Mouse (Mus musculus) hindbrain, embryonic 14.5 days (tissue): ENCODE measurements around the gene Stil. TPM values are rescaled to one million over a fixed set of nuclear protein-coding genes. Genes with fewer than 3 reads are reported as not detected.

Experiments
- ATAC-seq: fragments of 200-750 bp; cut with Nextera tagmentation; 2 replicates; pipeline ENCODE4 v1.8.0; 2017; ENCODE audit warnings: moderate number of reproducible peaks, mild to moderate bottlenecking, moderate TSS enrichment, moderate library complexity; ENCODE audit not compliant: low FRiP score
- DNase-seq: peaks from one replicate; pipeline ENCODE4 v3.0.0-alpha.2; 2015; ENCODE audit warnings: low spot score
- H3K27ac ChIP-seq: fragments of 300-500 bp; sonication (generic); 2 replicates; pipeline ENCODE4 v1.5.1; 2014; ENCODE audit warnings: mild to moderate bottlenecking, moderate library complexity
- H3K27me3 ChIP-seq: fragments of 300-500 bp; sonication (generic); 2 replicates; pipeline ENCODE4 v1.6.1; 2014; ENCODE audit warnings: mild to moderate bottlenecking, low read length, mixed read lengths; ENCODE audit not compliant: control insufficient read depth, insufficient read depth
- H3K36me3 ChIP-seq: fragments of 300-500 bp; sonication (generic); replicated peaks from 2 replicates; pipeline ENCODE4 v1.6.1; 2014; ENCODE audit not compliant: control insufficient read depth, insufficient read depth
- H3K4me1 ChIP-seq: fragments of 300-500 bp; sonication (generic); replicated peaks from 2 replicates; pipeline ENCODE4 v1.6.1; 2014; ENCODE audit warnings: antibody characterized with exemption, low read length, mixed read lengths; ENCODE audit not compliant: control insufficient read depth, insufficient read depth
- H3K4me2 ChIP-seq: fragments of 300-500 bp; sonication (generic); replicated peaks from 2 replicates; pipeline ENCODE4 v1.6.1; 2014; ENCODE audit warnings: mild to moderate bottlenecking, moderate library complexity
- H3K4me3 ChIP-seq: fragments of 300-500 bp; sonication (generic); replicated peaks from 2 replicates; pipeline ENCODE4 v1.5.1; 2014; ENCODE audit warnings: mild to moderate bottlenecking, low read length
- H3K9ac ChIP-seq: fragments of 300-500 bp; sonication (generic); 2 replicates; pipeline ENCODE4 v1.6.1; 2014
- H3K9me3 ChIP-seq: fragments of 300-500 bp; sonication (generic); 2 replicates; pipeline ENCODE4 v1.6.1; 2016; ENCODE audit warnings: low read length; ENCODE audit not compliant: control insufficient read depth
- WGBS: fragments of 180-500 bp; shearing (Covaris S2); extraction: QIAGEN DNeasy Blood & Tissue Kit; methylation state at CpG from one replicate; pipeline ENCODE4 v1.1.7; 2014; 5-methylcytosine and 5-hydroxymethylcytosine counted together
- polyA plus RNA-seq: library from polyadenylated mRNA; unstranded; fragments of >200 nt; fragmentation: Nextera tagmentation; extraction: Ambion mirVana; gene quantifications from 2 replicates; pipeline ENCODE4 v1.2.1, GENCODE M21; 2014

Gene Stil
- polyA plus RNA-seq, 1 experiment from 2014 or later = 2.9 TPM

DNA sequence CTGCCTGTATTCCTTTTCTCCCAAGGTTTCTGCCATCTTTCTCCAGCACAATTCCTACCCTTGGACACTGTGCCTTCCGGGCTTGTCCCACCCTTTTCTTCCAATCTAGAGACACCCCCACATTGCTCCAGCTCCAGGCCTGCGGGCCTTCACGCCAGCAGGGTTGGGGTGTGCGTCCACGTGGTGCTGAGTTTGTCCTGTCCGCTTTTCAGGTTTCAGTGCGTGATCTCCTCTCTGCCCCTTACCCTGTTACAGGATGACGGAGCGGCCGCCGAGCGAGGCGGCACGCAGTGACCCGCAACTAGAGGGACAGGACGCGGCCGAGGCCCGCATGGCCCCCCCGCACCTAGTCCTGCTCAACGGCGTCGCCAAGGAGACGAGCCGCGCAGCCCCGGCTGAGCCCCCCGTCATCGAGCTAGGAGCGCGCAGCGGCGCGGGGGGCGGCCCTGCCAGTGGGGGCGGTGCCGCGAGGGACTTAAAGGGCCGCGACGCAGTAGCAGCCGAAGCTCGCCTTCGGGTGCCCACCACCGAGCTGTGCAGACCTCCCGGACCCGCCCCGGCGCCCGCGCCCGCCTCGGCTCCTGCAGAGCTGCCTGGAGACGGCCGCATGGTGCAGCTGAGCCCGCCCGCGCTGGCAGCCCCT is 63.0 kb downstream of the Stil start:
- H3K27ac ChIP-seq = no peak overlapping the region
- no peaks in the 10 kb centered on the region for H3K9me3 ChIP-seq
- WGBS = 2% methylated on average over 40 of the region's 58 CpGs
- peak overlapping the region; percentile 46 for H3K4me3 ChIP-seq
- H3K4me1 ChIP-seq = peaks cover 12% of the 10 kb centered on the region
- H3K27me3 ChIP-seq = peaks cover 88% of the 10 kb centered on the region
- DNase-seq = peak; percentile 41
- H3K4me2 ChIP-seq = peak overlapping the region; percentile 89
- no peaks in the 10 kb centered on the region for H3K36me3 ChIP-seq
- H3K9ac ChIP-seq = peak overlapping the region; percentile 53
- ATAC-seq = peak; percentile 88

DNA sequence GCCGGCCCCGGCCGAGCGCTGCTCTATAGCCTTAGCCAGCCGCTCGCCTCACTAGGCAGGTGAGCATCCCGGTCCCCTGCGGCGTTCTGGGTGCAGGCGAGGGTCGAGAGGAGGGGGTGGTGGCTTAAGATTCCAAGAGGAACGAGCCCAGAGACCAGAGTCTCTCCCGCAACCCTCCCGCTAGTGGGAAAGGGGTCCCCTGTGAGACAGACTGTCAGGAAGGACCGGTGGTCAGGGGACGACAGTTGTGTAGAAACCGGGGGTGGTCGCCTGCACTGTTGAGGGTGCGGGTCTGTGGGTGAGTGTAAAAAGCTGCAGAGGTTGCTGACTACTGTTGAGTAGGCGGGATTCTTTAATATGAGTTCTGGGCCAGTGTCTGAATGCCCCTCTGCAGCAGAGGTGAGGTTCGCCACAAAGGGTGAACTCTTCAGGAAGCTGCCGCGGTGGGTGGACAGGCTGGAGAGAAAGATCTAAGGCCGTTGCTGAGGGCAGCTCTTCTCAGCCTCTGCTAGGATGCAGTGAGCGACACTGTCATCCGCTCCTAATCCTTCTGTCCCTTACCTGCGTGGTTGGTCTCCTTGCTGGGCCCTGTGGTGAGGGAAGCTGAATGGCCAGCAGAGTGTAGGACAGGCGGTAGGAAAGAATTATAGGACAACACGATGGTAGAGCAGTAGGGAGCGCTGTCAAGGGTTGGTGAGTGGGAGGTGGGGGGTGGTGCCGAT is 63.7 kb downstream of the Stil start:
- DNase-seq (no peak), ATAC-seq (no peak)
- peaks cover 89% of the 10 kb centered on the region for H3K27me3 ChIP-seq
- under 1% methylated on average over 30 of the region's 31 CpGs for WGBS
- peak overlapping the region; percentile 53 for H3K9ac ChIP-seq
- H3K9me3 ChIP-seq = no peaks in the 10 kb centered on the region
- H3K27ac ChIP-seq = no peak overlapping the region
- peak overlapping the region; percentile 89 for H3K4me2 ChIP-seq
- no peaks in the 10 kb centered on the region for H3K36me3 ChIP-seq
- H3K4me3 ChIP-seq = peak overlapping the region; percentile 46
- peaks cover 12% of the 10 kb centered on the region for H3K4me1 ChIP-seq

DNA sequence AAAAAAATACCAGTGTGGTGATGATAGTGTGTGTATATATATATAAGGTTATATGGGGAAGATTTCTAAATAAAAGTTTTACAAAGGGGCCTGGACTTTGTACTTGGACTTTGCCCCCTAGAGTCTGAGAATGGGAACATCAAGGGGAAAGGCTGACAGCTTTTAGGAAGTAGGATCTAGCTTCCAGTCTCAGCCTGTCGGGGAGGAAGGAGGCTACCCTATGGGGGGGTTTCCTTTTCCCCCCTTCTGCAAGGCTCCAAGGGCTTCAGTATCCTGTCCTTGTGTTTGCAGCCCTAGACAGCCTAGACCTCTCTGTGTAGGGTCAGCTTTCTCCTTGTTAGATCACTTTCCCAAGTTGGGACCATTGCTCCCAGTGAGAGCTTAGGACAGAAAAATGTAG is 71.7 kb downstream of the Stil start:
- Histone ChIP-seq H3K4me3 (no peak overlapping the region), H3K9ac (no peak overlapping the region), H3K36me3 (no peaks in the 10 kb centered on the region), H3K9me3 (no peaks in the 10 kb centered on the region), H3K4me1 (no peaks in the 10 kb centered on the region), H3K27ac (no peak overlapping the region), H3K4me2 (no peak overlapping the region), H3K27me3 (peaks cover 13% of the 10 kb centered on the region)
- 27% methylated on average over 1 of the region's 1 CpGs for WGBS
- DNase-seq (no peak), ATAC-seq (no peak)

DNA sequence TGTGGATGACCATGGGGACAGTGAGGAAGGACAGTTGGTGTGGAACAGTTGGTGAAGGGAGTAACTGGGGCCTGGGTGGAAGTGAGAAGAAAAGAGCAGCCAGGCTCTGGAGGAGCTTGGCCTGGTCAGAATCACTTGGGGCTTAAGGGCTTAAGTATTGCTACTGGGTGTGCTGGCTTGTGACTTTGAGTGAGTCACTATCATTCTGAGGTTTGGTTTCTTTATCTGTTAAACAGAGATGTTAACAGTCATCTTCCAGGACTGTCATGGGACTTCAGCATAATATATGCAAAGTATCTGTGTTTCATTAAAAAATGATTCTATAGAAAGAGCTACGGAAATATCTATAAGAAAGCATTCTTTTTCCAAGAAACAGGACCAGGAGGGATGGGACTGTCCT is 74.8 kb downstream of the Stil start:
- DNase-seq (no peak), ATAC-seq (no peak)
- Histone ChIP-seq H3K4me1 (peaks cover 10% of the 10 kb centered on the region), H3K9me3 (no peaks in the 10 kb centered on the region), H3K36me3 (no peaks in the 10 kb centered on the region), H3K4me2 (no peak overlapping the region), H3K27ac (peak overlapping the region; percentile 9; the same call in 1 of the 2 replicates), H3K4me3 (no peak overlapping the region), H3K9ac (no peak overlapping the region), H3K27me3 (no peaks in the 10 kb centered on the region; the same call in 1 of the 2 replicates)
- 87% methylated on average over 1 of the region's 1 CpGs for WGBS

DNA sequence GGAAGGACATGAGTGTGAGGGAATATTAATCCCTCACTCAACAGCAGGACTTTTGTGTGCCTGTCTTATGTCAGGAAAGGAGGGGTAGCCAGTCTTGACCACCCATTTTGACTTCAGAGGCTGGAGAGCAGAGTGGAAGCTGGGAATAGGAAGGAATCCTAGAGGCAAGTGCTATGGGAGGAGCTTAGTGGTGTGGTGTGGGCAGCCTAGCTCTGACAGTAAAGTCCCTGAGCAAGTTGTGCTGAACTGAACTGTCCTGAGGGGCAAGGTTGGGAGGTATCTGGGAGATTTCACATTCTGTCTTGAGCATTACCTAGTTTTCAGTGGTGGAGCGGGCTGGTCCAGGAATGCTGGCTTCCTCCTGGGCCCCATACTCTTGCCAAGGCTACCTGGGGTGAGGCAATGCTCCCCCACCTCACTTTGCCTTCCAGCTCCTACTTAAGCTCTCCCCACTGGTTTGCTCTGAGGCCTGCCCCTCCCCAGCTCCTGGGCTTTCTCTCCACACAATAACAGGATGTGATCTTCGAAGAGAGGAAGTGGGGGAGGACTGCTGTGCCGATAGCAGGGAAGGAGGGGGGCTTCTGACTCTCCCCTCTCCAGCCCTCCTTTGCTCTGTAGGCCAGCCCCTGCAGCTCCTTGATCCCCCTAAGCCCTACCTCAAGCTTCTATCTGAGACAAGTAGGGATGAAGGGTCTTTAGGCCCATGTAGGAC is 75.4 kb downstream of the Stil start:
- ATAC-seq (no peak), DNase-seq (no peak)
- Histone ChIP-seq H3K4me2 (no peak overlapping the region), H3K27ac (peak overlapping the region; percentile 9; the same call in 1 of the 2 replicates), H3K9me3 (no peaks in the 10 kb centered on the region), H3K36me3 (no peaks in the 10 kb centered on the region), H3K9ac (no peak overlapping the region), H3K4me1 (peaks cover 12% of the 10 kb centered on the region), H3K4me3 (no peak overlapping the region), H3K27me3 (no peaks in the 10 kb centered on the region; the same call in 1 of the 2 replicates)
- 68% methylated on average over 3 of the region's 3 CpGs for WGBS

DNA sequence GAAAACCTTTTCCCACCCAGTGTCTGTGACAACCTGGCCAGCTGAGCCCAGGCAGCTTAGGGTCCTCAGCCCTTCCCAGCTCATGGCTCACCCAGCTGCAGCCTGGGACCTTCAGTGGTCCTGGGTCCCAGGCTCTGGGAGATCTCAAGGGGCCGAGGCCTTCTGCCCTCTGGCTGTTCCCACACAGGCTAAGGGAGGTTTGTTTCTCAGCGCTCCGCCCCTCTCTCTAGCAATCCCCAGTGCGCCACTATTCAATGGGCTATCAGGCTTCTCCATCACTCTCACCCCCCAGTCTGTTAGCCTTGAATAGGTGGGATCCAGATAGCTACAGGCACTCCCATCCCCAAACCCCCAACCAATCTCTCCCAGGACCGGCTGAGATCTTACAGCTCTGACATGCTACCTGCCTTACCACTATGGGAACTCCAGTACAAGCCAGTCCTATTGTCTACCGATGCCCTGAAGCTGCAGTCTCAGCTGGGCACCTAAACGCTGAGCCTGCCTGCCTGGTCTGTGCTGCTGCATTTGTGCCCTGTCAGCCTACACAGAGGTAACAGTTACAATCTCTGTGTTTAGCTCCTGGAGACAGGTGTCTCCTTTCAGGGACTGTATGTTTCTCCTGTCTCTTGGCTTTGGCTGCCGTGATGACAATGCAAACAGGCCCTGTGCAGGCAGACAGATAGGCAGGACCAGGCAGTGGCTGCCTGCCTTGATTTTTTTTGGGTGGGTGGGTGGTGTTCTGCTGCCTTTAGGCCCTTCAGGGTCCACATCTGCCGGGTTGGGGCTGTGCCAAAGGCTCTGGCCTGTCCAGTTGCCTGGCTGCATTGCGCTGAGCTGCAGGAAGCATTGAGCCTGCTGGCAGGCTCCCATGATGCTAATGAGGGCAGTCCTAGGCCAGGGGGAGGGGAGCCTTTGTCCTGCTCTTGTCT is 79.2 kb downstream of the Stil start:
- Histone ChIP-seq H3K27me3 (no peaks in the 10 kb centered on the region), H3K4me3 (no peak overlapping the region), H3K9ac (peak overlapping the region; percentile 32; the same call in 1 of the 2 replicates), H3K4me2 (no peak overlapping the region), H3K27ac (0 out of 2 replicates have a peak overlapping the region, but pooled peaks have one; percentile 20), H3K4me1 (peaks cover 12% of the 10 kb centered on the region), H3K36me3 (no peaks in the 10 kb centered on the region), H3K9me3 (no peaks in the 10 kb centered on the region)
- WGBS = 16% methylated on average over 10 of the region's 10 CpGs
- peak; percentile 65 for DNase-seq
- peak; percentile 81 for ATAC-seq

DNA sequence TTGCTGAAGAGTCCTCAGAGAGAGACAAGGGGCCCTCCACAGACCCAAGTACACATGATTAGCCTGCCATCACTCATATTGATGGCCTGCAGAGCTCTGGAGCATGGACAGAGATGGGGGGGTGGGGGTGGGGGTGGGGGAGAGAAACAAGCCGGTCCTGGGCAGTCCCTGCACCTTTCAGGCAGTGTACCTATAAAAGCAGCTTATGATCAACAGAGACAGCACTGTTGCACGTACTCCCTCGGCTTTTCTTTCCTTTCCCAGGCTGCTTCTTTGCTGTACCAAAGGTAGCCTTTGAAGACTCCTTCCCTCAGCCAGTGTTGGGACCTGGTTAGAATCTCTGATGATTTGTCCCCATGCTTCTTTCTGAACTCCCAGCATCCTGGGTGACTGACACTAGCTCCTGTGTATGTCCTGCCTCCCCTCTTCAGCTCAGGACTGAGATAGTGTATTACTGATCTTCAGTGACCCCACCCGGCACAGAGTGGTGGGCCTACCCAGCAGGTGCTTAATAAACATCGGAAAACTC is 79.9 kb downstream of the Stil start:
- no peak overlapping the region for H3K9ac ChIP-seq
- peaks cover 12% of the 10 kb centered on the region for H3K4me1 ChIP-seq
- 0 out of 2 replicates have a peak, but pooled peaks have one; percentile 4 for ATAC-seq
- no peak overlapping the region for H3K4me3 ChIP-seq
- no peaks in the 10 kb centered on the region for H3K9me3 ChIP-seq
- H3K4me2 ChIP-seq = no peak overlapping the region
- 11% methylated on average over 5 of the region's 5 CpGs for WGBS
- no peak for DNase-seq
- no peaks in the 10 kb centered on the region for H3K36me3 ChIP-seq
- no peak overlapping the region; the same call in 1 of the 2 replicates for H3K27ac ChIP-seq
- no peaks in the 10 kb centered on the region for H3K27me3 ChIP-seq

DNA sequence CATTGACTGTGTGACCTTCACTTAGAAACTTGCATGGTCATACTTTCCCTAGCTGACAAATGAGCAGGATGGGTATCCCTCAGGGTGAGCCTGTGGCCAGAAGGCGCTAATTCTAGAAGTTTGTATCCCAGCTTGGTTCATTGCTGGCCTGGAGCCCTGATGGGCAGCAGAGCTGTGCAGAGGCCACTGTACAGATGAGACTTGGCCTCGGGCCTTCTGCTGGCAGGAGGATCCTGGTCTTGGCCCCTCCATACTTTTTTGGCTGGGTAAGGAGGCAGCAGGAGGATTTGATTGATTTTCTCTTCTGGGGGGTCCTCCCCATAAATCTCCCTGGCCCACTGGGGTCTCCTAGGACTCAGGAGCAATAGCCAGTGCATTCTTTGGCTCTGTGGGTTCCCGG is 83.1 kb downstream of the Stil start:
- Histone ChIP-seq H3K9ac (no peak overlapping the region), H3K27me3 (peaks cover 10% of the 10 kb centered on the region; the same call in 1 of the 2 replicates), H3K4me1 (peaks cover 12% of the 10 kb centered on the region), H3K27ac (no peak overlapping the region), H3K36me3 (no peaks in the 10 kb centered on the region), H3K4me2 (no peak overlapping the region), H3K9me3 (no peaks in the 10 kb centered on the region), H3K4me3 (no peak overlapping the region)
- WGBS = 81% methylated on average over 3 of the region's 3 CpGs
- ATAC-seq (no peak), DNase-seq (no peak)
